Mouse (Mus musculus): Measurements from ENCODE around the gene Eif4e. TPM values are rescaled to one million over a fixed set of nuclear protein-coding genes. Genes with fewer than 3 reads are reported as not detected.

The Eif4e gene
- polyA plus RNA-seq, 1 experiment, result 193 TPM

DNA sequence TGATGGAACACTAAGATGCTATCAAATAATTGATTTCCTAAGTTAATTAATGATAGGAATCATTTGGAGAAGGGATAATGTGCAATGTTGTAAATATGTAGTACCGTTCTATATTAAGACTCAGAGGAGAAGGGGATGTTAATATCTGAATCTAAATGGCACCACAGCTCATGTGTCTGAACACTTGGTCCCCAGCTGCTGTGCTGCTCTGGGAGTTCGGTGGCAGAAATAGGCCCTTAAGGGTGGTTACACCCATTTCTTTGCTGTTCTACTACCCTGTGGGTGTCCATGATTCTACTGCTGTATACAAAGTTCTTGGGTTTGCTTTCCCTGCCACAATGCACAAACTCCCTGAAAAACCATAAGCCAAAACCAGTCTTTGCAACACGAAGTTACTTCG lies 61.2 kb downstream of the Eif4e start:
- Histone ChIP-seq H3K4me1 (ENCODE audit: control insufficient read depth, insufficient read depth, low read length) (no peaks in the 10 kb centered on the region), H3K27ac (ENCODE audit: control insufficient read depth, insufficient read depth, low read depth, low read length) (no peak overlapping the region), H3K36me3 (ENCODE audit: control insufficient read depth, insufficient read depth, low read length) (no peaks in the 10 kb centered on the region), H3K27me3 (ENCODE audit: control insufficient read depth, insufficient read depth, low read length) (no peaks in the 10 kb centered on the region), H3K4me3 (ENCODE audit: control insufficient read depth, low read depth, low read length) (no peak overlapping the region)
- TF ChIP-seq CTCF (IDR thresholded peaks at IDR 0.05; ENCODE audit: control insufficient read depth, insufficient read depth, insufficient replicate concordance, low read depth, low read length) (no peak), POLR2A (IDR thresholded peaks at IDR 0.05; ENCODE audit: control insufficient read depth, low read depth, low read length) (no peak)

DNA sequence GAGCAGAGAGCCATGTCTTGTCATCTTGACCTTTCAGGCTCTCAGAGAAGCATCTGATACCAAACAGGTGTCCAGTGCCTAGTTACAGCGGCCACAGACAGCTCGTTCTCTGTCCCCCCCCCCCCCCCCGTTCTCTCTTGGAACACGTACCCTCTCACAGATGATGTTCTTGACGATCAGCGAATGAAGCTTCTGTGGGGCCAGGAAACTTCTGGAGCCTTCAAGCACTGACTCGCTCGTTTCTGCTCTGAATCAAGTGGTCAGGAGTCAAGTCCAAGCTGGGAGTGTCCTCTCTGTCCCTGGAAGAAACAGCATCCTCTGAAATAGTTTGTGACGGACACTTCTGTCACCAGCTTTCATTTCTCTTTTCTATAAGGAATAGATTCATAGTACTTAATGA lies 62.0 kb downstream of the Eif4e start:
- TF ChIP-seq CTCF (IDR thresholded peaks at IDR 0.05; ENCODE audit: control insufficient read depth, insufficient read depth, insufficient replicate concordance, low read depth, low read length) (no peak), POLR2A (IDR thresholded peaks at IDR 0.05; ENCODE audit: control insufficient read depth, low read depth, low read length) (no peak)
- H3K27ac ChIP-seq (ENCODE audit: control insufficient read depth, insufficient read depth, low read depth, low read length), result no peak overlapping the region
- no peaks in the 10 kb centered on the region for H3K36me3 ChIP-seq (ENCODE audit: control insufficient read depth, insufficient read depth, low read length)
- H3K4me3 ChIP-seq (ENCODE audit: control insufficient read depth, low read depth, low read length), result no peak overlapping the region
- H3K27me3 ChIP-seq (ENCODE audit: control insufficient read depth, insufficient read depth, low read length), result no peaks in the 10 kb centered on the region
- H3K4me1 ChIP-seq (ENCODE audit: control insufficient read depth, insufficient read depth, low read length), result no peaks in the 10 kb centered on the region

DNA sequence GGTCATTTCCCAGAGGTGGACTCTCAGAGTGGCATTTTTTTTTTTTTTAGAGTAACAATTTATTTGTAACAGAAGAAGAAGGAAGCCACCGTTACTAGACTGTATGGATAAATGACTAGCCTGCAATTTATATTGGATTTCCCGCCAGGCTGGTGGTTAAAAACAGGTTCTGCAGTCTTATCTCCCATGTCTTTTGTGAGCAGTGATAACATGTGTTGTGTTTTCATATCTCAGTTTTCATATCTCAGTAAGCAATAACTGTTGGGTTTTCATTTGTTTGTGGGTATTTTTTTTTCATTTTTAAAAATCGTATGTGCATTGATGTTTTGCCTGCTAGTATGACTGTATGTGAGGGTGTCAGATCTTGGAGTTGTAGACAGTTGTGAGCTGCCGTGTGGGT lies 65.0 kb downstream of the Eif4e start:
- H3K36me3 ChIP-seq (ENCODE audit: control insufficient read depth, insufficient read depth, low read length), result no peaks in the 10 kb centered on the region
- peaks cover 7% of the 10 kb centered on the region for H3K4me1 ChIP-seq (ENCODE audit: control insufficient read depth, insufficient read depth, low read length)
- no peak overlapping the region for H3K27ac ChIP-seq (ENCODE audit: control insufficient read depth, insufficient read depth, low read depth, low read length)
- no peak for TF ChIP-seq POLR2A (IDR thresholded peaks at IDR 0.05; ENCODE audit: control insufficient read depth, low read depth, low read length)
- TF ChIP-seq CTCF (IDR thresholded peaks at IDR 0.05; ENCODE audit: control insufficient read depth, insufficient read depth, insufficient replicate concordance, low read depth, low read length), result no peak
- no peaks in the 10 kb centered on the region for H3K27me3 ChIP-seq (ENCODE audit: control insufficient read depth, insufficient read depth, low read length)
- no peak overlapping the region for H3K4me3 ChIP-seq (ENCODE audit: control insufficient read depth, low read depth, low read length)

DNA sequence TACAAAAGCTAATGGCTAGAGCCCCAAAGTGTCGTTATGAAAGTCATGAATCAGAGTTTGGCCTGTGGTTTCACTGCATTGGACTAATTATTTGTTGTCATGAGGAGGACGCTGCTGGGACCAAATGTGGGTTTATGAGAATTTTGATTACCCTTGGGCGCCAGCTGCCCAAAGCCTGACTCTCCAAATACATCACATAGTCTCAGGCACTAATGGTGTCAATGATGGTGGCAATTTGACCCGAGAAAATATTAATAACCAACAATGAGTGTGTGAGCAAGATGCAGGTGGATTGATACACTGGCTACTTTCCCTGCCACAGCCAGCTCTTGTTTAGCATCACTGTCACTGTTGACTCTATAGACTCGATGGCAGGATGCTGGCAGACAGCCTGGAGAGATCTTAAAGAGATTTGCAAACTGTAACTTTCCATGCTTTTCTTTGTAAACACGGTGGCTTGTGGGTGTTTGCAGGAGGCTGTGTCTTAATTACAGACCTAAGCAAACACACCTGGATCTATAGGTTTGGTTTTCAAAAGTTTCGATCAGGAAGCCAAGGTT lies 65.9 kb downstream of the Eif4e start:
- Histone ChIP-seq H3K4me1 (ENCODE audit: control insufficient read depth, insufficient read depth, low read length) (peaks cover 7% of the 10 kb centered on the region), H3K27ac (ENCODE audit: control insufficient read depth, insufficient read depth, low read depth, low read length) (no peak overlapping the region), H3K27me3 (ENCODE audit: control insufficient read depth, insufficient read depth, low read length) (no peaks in the 10 kb centered on the region), H3K4me3 (ENCODE audit: control insufficient read depth, low read depth, low read length) (no peak overlapping the region), H3K36me3 (ENCODE audit: control insufficient read depth, insufficient read depth, low read length) (no peaks in the 10 kb centered on the region)
- TF ChIP-seq CTCF (IDR thresholded peaks at IDR 0.05; ENCODE audit: control insufficient read depth, insufficient read depth, insufficient replicate concordance, low read depth, low read length), result no peak
- TF ChIP-seq POLR2A (IDR thresholded peaks at IDR 0.05; ENCODE audit: control insufficient read depth, low read depth, low read length), result no peak

DNA sequence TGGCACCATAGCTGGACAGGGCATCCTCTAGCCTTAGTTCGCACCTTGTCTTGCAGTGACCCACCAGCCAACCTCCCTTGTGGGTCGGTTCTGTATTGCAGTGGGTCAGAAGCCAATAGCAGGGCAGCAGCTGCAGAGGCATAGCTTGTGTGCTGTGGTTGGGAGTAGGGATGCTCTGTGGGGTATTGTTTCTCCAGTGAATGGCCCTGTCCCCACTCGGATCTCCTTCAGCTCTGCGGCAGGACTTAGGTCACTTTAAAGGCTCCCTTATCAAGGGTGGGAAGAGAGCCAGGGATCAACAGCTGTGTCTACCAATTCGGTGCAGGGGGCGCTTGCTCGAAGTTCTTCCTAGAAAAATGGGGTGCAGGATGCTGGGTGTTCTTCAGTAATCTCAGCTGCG lies 67.2 kb downstream of the Eif4e start:
- no peaks in the 10 kb centered on the region for H3K27me3 ChIP-seq (ENCODE audit: control insufficient read depth, insufficient read depth, low read length)
- no peak for TF ChIP-seq POLR2A (IDR thresholded peaks at IDR 0.05; ENCODE audit: control insufficient read depth, low read depth, low read length)
- no peak for TF ChIP-seq CTCF (IDR thresholded peaks at IDR 0.05; ENCODE audit: control insufficient read depth, insufficient read depth, insufficient replicate concordance, low read depth, low read length)
- no peaks in the 10 kb centered on the region for H3K36me3 ChIP-seq (ENCODE audit: control insufficient read depth, insufficient read depth, low read length)
- H3K4me1 ChIP-seq (ENCODE audit: control insufficient read depth, insufficient read depth, low read length), result peaks cover 7% of the 10 kb centered on the region
- no peak overlapping the region for H3K27ac ChIP-seq (ENCODE audit: control insufficient read depth, insufficient read depth, low read depth, low read length)
- no peak overlapping the region for H3K4me3 ChIP-seq (ENCODE audit: control insufficient read depth, low read depth, low read length)

DNA sequence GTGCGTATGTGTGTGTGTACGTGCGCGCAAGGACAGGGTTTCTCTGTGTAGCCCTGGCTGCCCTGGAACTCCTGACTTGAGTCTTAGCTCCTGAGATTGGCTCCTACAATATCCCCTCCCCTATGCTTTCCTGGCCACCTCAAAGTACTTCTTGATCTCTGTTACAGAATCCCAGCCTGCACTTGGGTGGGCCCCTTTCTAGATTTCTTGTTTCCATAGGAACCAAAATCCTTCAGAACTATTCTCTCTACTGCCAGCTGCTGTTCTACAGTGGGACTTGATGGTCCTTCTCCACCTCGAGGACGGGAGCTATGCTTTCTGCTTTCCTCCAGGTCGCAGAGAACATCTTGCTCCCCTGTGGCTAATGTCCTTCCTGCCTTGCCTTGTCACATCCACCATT lies 67.9 kb downstream of the Eif4e start:
- Histone ChIP-seq H3K36me3 (ENCODE audit: control insufficient read depth, insufficient read depth, low read length) (no peaks in the 10 kb centered on the region), H3K27ac (ENCODE audit: control insufficient read depth, insufficient read depth, low read depth, low read length) (no peak overlapping the region), H3K27me3 (ENCODE audit: control insufficient read depth, insufficient read depth, low read length) (no peaks in the 10 kb centered on the region), H3K4me1 (ENCODE audit: control insufficient read depth, insufficient read depth, low read length) (peaks cover 7% of the 10 kb centered on the region), H3K4me3 (ENCODE audit: control insufficient read depth, low read depth, low read length) (no peak overlapping the region)
- no peak for TF ChIP-seq POLR2A (IDR thresholded peaks at IDR 0.05; ENCODE audit: control insufficient read depth, low read depth, low read length)
- no peak for TF ChIP-seq CTCF (IDR thresholded peaks at IDR 0.05; ENCODE audit: control insufficient read depth, insufficient read depth, insufficient replicate concordance, low read depth, low read length)

DNA sequence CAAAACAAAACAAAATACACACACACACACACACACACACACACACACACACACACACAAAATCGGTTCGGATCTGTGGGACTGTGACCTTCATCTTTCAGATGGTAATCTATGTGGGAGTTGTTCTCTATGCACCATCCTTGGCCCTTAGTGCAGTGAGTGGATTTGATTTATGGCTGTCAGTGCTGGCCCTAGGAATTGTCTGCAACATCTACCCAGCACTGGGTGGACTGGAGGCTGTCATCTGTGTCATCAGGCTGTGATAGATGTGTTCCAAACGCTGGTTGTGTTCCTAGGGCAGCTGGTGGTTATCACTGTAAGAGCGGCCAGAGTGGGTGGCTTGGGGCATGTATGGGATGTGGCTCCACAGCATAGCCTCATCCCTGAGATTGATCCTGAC lies 75.1 kb downstream of the Eif4e start:
- Histone ChIP-seq H3K27me3 (ENCODE audit: control insufficient read depth, insufficient read depth, low read length) (no peaks in the 10 kb centered on the region), H3K4me1 (ENCODE audit: control insufficient read depth, insufficient read depth, low read length) (no peaks in the 10 kb centered on the region)
- no peak for TF ChIP-seq CTCF (IDR thresholded peaks at IDR 0.05; ENCODE audit: control insufficient read depth, insufficient read depth, insufficient replicate concordance, low read depth, low read length)
- TF ChIP-seq POLR2A (IDR thresholded peaks at IDR 0.05; ENCODE audit: control insufficient read depth, low read depth, low read length), result no peak

DNA sequence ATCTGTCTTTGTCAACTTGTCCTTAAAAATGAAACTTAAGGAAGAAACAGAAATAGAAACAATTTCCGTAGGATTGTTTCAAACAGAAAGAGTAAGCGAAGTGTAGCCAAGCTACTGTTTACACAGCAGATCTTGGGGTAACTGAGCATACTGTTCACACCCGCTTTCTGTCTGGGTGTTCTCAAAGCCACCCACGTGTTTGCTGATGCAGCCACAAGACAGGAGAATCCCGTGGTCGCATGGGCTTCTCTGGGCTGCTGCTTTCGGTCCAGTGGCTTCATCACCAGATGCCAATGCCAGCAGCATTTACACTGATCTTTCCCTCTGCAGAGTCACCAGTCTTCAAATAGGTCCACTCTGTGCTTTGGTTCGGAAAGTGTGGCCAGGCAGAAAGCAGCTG lies 79.2 kb downstream of the Eif4e start:
- TF ChIP-seq POLR2A (IDR thresholded peaks at IDR 0.05; ENCODE audit: control insufficient read depth, low read depth, low read length) (no peak), CTCF (IDR thresholded peaks at IDR 0.05; ENCODE audit: control insufficient read depth, insufficient read depth, insufficient replicate concordance, low read depth, low read length) (no peak)
- H3K36me3 ChIP-seq (ENCODE audit: control insufficient read depth, insufficient read depth, low read length), result no peaks in the 10 kb centered on the region
- peaks cover 5% of the 10 kb centered on the region for H3K4me1 ChIP-seq (ENCODE audit: control insufficient read depth, insufficient read depth, low read length)
- no peaks in the 10 kb centered on the region for H3K27me3 ChIP-seq (ENCODE audit: control insufficient read depth, insufficient read depth, low read length)
- H3K27ac ChIP-seq (ENCODE audit: control insufficient read depth, insufficient read depth, low read depth, low read length), result no peak overlapping the region
- no peak overlapping the region for H3K4me3 ChIP-seq (ENCODE audit: control insufficient read depth, low read depth, low read length)

More for the DNA sequence above, 75.1 kb downstream of the Eif4e start:
- H3K36me3 ChIP-seq (ENCODE audit: control insufficient read depth, insufficient read depth, low read length), result no peaks in the 10 kb centered on the region
- H3K4me3 ChIP-seq (ENCODE audit: control insufficient read depth, low read depth, low read length), result no peak overlapping the region
- H3K27ac ChIP-seq (ENCODE audit: control insufficient read depth, insufficient read depth, low read depth, low read length), result no peak overlapping the region
